Mouse (Mus musculus) kidney, adult 18-20 months (tissue): ENCODE measurements at regions not wholly inside any gene's neighbourhood (a gene's known extent, or its start where the extent isn't known, plus 50 kb on each side); places are given as distances from the start of the nearest gene placed in this dataset.
A peak's percentile ranks its signal among the peaks of the same experiment; 100 is the strongest.
"Not testable (repeated sequence)": the region's sequence is repeated elsewhere in the genome, so short reads cannot be mapped to it uniquely, and the experiment has no call there.

Experiments
- DNase-seq: peaks from one replicate; pipeline ENCODE4 v3.0.0; 2021

GRCm38 (mm10) chr4:23823516-23823915 lies 672.7 kb upstream of the Mms22l start:
- DNase-seq = no peak

- DNase-seq = no peak
Measured at GRCm38 (mm10) chr4:23826885-23827284, 669.4 kb upstream of the Mms22l start.

- no peak for DNase-seq
Measured at GRCm38 (mm10) chr4:23832385-23833164, 663.7 kb upstream of the Mms22l start.

GRCm38 (mm10) chr4:23843609-23844287 lies 652.5 kb upstream of the Mms22l start:
- no peak for DNase-seq

- no peak for DNase-seq
Measured at GRCm38 (mm10) chr4:23844288-23844971, 651.8 kb upstream of the Mms22l start.

- DNase-seq = no peak
Measured at GRCm38 (mm10) chr4:23845263-23845662, 651.0 kb upstream of the Mms22l start.

- no peak for DNase-seq
Measured at GRCm38 (mm10) chr4:23850640-23851039, 645.6 kb upstream of the Mms22l start.

GRCm38 (mm10) chr4:23862437-23862836 lies 633.8 kb upstream of the Mms22l start:
- no peak for DNase-seq

- no peak for DNase-seq
Measured at GRCm38 (mm10) chr4:23880007-23880406, 616.2 kb upstream of the Mms22l start.

- no peak for DNase-seq
Measured at GRCm38 (mm10) chr4:23913396-23913795, 582.9 kb upstream of the Mms22l start.

- no peak for DNase-seq
Measured at GRCm38 (mm10) chr4:23913822-23914221, 582.4 kb upstream of the Mms22l start.

- no peak for DNase-seq
Measured at GRCm38 (mm10) chr4:23914423-23914822, 581.8 kb upstream of the Mms22l start.

GRCm38 (mm10) chr4:23921520-23921919 lies 574.7 kb upstream of the Mms22l start:
- no peak for DNase-seq

GRCm38 (mm10) chr4:23954140-23954539 lies 542.1 kb upstream of the Mms22l start:
- DNase-seq = no peak

- not testable (repeated sequence) for DNase-seq
Measured at GRCm38 (mm10) chr4:23982193-23982592, 514.1 kb upstream of the Mms22l start.

GRCm38 (mm10) chr4:23982790-23983451 lies 513.3 kb upstream of the Mms22l start:
- peak; percentile 15 for DNase-seq

- DNase-seq = no peak
Measured at GRCm38 (mm10) chr4:23983452-23983805, 512.8 kb upstream of the Mms22l start.

GRCm38 (mm10) chr4:23984005-23984404 lies 512.2 kb upstream of the Mms22l start:
- DNase-seq = no peak

- no peak for DNase-seq
Measured at GRCm38 (mm10) chr4:23985956-23986355, 510.3 kb upstream of the Mms22l start.

- no peak for DNase-seq
Measured at GRCm38 (mm10) chr4:23993823-23994222, 502.4 kb upstream of the Mms22l start.

GRCm38 (mm10) chr4:23994261-23994965 lies 501.8 kb upstream of the Mms22l start:
- no peak for DNase-seq

- no peak for DNase-seq
Measured at GRCm38 (mm10) chr4:24006257-24006955, 489.8 kb upstream of the Mms22l start.
